Mouse (Mus musculus) regulatory T cell (primary cell): ENCODE results near the gene Zswim8.

Experiments
- in situ Hi-C: fragments of 300-600 bp; cut with MboI, MseI; formaldehyde crosslinking; loops from one replicate; pipeline ENCODE4 v1.15.1; 2025; ENCODE audit warnings: high pct_unique_total_duplicates

Gene Zswim8

DNA sequence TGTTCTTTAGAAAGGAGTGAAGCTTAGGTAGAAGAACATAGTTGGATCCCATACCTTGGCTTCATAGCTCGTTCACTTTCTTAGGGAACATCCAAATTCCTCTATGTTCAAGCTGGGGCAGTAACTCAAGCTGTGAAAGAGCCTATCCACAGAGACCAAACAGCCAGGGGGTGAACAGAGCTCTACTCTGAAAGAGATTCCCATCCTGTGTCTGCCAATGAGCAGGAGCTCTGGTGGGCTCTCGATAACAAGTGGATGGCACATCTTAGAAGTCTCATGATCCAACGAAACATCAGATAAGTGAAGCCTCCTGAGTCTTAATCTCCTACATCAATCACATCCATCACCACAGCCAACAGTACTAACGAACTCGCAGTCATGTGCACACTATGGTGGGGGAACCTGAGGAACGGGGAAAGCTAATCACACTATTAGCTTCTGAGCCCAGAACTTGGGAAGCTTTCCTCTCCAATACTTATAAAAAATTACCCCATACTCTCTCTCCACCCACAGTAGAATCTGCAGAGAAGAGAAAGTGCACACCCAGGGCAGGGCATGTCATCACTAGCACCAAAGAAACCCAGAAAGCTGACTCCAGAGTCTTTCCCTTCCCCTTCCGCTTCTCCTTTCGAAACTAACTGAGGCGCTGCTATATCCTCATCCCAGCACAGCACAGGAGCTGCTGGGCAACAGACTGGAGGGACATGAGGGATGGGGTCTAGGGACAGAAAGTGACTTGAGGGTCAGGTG lies 23.7 kb downstream of the Zswim8 start:
- in situ Hi-C loops, result no loop called here

DNA sequence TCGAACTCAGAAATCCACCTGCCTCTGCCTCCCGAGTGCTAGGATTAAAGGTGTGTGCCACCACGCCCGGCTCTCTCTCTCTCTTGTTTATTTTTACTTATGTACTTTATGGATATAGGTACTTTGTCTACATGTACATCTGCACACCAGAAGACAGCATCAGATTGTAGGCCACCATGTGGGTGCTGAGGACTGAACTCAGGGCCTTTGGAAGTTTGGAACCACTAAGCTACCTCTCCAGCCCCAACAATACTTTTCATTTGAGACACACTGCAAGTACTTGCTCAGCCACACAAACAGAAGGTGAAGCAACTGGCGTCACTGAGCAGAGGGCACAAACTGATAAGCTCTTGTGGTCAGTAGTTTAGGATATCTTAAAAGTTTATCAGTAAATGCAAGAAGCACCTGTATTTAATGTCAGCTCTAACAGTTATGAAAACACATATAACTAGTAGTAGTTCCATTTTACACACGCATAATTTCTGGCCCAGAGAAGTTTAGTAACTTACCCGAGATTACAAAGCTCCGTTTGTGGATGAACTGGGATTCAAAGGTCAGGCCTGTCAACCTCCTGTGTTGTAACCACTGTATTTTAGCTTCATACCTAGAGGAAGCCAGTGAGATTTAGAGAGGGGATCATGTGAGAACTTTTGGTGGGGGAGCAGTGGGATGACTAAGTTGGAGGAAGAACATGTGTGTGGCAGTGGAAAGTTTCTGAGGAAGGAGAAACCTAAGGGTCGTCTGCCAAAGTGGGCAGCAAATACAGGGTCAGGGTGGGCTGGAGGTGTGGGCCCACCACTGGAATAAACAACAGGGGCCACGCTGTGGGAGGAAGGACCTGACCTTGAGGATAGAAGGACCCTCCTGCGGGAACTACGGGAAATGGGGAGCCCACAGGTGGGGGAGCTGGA lies 25.9 kb downstream of the Zswim8 start:
- in situ Hi-C loops, result no loop called here

DNA sequence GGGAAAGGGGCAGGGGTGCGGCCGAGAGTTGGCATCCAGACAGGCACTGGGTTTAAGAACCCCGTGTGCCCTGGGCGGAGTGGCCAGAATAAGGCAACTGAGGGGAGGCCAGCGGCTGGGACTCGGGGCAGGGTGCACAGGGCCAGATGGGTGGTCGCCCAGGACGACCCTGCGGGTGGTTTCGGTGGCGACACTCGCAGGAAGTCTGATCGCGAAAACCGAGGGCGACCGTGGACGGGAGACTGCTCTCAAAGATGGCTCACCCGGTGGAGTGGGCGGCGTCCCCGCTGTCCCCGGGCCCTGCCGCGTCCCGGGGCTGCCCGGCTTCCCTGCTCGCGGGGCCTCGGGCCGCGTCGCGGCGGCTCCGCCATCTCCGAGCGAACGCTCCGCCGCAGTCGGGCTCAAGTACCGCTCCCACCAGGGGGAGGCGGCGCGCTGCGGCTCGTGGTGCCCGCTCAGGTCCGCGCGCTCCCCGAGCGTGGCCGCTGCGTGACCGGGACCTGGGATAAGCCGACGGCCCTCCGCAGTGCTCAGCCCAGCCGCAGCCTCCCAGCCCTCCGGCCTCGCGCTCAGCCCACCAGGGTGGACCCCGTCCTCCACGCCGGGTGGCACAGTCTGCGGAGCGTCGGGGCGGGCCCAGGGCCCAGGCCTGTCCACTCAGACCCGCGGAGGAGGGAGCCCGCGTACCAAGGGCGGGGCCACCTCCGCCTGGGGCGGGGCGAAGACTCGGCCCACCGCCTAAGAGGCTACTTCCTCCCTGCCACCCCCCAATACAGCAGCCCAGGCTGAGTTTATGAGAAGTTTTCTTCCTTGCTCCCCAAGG lies 26.8 kb downstream of the Zswim8 start, which contains the start of gene Ndst2:
Ndst2 (minus strand) TSS at position 611 of the 823 bp plus-strand sequence.
- in situ Hi-C loops, result no loop called here

DNA sequence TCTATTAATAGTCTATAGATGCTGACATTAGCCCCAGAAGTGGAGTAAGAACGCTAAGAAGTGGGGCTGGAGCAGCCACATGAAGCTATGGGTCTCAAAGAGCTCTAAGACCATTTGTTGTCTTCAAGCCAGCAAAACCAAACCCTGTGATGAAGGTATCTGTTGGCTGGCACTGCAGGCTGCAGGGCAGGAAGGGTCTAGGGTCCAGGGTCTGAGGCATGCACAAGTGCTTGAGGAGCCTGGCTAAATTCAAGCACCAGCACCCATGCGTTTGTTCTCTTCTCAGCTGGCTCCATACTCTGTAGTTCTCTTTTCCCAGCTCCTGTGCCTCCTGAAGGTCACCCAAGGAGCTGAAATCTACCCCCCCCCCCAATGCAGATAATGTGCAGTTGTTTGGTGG lies 27.7 kb downstream of the Zswim8 start:
- in situ Hi-C loops, result no loop called here

DNA sequence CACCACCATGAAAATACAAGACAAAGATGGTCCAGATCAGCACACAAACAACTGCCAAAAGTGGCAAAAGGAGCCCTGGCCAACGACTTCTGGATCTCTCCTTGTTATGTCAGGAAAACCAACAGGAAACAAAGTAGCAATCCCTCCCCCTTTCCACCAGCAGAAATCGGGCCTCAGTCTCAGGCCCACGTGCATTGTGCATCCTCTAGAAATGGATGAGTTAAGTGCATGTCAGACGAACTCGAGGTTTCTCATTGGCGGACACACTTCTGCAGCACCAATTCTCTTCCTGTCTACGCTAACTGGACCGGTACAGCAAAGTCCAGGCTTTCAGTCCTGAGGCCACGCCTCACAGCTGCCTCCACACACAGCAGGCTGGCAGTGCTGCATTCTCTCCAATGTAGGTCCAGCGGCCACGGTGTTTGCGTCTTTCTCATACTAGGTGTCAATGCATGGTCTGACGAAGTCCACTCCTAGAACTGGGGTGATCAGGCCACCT lies 28.6 kb downstream of the Zswim8 start:
- in situ Hi-C loops, result no loop called here

DNA sequence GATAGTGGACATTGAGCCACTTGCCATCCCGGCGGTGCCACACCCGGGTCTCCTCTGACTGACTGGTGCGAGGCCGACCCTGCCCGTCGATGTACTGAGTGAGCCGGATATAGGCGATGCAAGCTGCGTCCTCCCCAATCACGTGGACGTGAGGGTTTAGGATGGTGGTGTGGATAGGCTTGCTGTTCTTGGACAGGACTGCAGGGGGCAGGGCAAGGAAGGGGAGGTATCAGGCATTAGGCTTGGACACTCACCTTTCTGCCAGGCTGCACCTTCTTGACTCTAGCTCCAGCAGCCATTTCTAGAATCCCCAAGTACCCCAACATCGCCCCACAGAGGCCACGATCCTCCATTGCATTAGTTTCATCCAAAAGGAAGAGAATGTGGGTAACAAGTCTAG lies 30.0 kb downstream of the Zswim8 start:
- in situ Hi-C loops, result no loop called here

DNA sequence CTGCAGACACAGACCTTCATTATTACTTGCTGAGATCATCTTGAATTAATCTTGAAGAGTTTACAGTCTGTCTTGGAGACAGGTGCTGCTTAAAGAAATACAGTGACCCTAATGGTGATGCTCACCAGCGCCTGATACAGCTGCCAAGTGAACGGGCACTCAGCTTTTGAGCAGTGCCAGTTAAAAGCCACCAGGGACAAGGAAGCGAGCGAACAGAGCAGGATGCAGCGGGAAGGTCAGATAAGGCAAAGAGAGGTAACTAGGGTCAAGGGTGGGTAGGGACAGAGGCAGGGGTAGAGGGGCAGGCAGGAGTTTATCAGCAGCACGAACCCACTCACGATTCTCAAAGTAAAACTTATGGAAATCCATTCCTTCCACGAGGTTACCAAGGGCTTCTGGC lies 31.2 kb downstream of the Zswim8 start:
- in situ Hi-C loops, result no loop called here

DNA sequence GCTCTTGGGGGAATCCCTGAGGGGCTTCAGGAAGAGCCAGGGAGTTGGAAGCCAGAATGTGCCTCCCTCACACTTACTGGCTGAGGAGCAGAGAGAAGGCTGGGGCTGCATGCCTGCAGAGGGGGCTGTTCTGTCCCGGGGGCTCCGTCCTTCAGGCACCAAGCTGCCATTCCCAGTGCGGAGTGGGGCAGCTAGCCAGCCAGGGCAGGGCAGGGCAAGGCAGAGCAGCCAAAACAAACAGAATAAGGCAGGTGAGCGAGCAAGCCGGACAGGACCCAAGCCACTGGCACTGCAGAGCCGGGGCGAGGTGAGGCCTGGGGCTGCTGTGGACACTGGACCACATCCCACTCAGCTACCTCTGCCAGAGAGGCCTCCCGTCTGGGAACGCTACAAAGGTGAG lies 33.9 kb downstream of the Zswim8 start:
- in situ Hi-C loops, result no loop called here

DNA sequence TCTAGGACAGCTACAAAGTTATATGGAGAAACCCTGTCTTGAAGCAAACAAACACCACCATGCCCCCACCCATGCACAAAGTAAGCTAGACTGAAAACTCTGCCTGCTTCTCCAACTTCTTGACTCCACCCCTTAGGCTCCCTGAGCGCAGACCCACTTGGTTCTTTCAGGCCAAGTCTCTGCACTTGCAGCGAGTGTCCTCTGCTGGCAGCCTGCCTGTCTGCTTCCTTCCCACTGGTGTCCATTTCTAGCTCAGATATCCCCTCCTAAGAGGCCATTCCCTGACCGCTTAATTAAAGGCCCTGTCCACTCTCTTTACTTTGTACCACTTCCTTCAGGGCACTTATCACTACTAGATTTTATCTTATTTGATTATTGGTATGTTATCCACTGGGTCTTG lies 36.3 kb downstream of the Zswim8 start:
- in situ Hi-C loops, result no loop called here

DNA sequence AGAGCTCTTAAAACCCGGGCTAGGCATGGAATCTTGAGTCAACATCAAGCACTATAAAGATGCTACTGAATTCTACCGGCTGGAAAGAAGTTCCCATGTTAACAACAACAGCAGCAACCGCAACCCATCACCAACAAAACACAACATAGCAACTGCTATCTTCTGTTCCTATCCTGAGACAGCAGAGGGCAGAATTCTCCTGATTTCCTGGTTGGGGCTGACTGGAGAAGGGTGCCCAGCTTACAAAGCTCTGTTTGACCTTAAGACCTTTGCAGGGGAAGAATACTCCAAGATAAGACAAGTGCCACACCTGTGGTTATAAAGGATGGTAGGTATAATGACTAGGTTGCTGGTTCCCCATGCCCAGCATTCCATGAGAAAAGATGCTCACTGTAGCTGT lies 39.6 kb downstream of the Zswim8 start:
- in situ Hi-C loops, result no loop called here

DNA sequence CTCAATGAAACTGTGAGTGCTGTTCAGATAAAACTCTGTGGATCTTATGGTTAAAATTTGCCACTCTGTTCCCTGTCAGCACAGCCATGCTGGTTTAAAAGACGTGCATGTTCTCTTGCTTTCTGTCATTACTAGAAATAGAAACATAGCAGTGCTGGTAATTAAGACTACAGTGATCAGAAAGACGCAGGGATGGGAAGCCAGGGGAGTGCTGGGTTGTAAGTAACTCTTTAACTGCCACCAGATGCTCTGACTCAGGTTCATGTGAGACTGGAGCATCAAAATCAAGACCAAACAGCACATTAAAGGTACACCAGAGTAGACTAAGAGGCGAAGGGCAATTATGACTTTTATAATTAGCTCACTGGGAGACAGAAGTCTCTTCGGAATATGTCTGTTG lies 41.0 kb downstream of the Zswim8 start:
- in situ Hi-C loops, result no loop called here

DNA sequence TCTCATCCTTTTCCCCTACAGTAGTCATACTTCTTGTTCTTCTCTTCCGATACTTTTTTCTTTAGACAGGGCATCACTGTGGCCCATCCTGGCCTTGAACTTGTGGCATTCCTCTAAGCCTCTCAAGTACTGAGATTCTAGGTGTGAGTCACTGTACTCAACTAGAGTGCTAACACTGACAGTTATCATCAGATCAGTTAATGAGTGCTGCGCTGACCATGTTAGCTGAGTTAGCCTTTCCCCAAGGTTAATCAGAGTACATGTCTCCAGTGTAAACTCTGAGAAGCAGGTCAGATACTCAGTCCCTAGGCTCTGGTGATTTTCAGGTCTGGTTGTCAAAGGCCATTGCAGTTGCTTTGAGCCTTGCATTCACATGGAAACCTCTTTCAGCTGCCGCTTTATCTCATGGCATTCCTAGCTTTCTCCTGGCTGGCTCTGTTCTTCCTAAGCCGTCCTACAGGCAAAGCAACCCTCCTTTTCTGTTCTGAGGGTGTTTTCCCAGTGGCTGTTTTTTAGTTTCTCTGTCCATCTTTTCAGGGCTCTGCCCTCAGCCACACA lies 42.2 kb downstream of the Zswim8 start:
- in situ Hi-C loops, result loop anchor here (10.0 kb wide), 1 partner anchor 975 kb away; no protein-coding TSS in a partner anchor

DNA sequence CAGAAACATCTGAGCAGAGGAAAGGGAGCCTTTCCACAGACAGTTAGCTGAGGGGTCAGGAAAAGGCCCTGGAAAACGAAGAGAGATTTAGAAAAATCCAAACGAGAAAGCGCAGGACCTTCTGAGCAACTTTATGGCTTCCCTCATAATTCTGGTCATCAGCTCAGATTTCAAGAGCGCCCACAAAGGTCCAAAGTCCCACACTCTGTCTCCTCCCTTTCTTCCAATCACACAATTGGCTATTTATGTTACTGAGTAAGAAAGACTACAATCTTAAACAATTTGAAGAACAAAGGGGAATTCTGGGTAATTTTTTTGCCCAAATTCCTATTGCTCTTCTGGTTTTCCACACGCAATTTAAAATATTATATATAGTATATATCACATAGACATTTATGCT lies 43.2 kb downstream of the Zswim8 start:
- in situ Hi-C loops, result loop anchor here (10.0 kb wide), 1 partner anchor 974 kb away; no protein-coding TSS in a partner anchor

DNA sequence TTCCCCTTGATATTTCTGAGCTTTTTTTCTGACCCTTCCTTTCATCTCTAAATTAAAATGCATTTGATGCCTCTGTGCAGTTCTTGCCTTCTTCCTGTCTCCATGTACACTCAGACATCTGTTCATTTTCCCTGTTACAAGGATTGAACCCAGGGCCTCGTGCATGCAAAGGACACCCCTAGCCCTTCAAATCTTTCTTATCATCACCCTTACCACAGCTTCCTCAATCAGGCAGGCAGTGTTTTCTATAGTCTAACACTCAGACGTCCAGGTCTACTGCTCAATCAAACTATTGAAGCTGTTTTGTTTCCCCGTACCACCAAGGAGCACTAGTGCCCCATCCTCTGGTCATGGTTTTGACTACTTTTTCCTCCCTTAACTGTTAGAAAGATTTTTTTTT lies 46.4 kb downstream of the Zswim8 start:
- in situ Hi-C loops, result loop anchor here (10.0 kb wide), 1 partner anchor 971 kb away; no protein-coding TSS in a partner anchor

DNA sequence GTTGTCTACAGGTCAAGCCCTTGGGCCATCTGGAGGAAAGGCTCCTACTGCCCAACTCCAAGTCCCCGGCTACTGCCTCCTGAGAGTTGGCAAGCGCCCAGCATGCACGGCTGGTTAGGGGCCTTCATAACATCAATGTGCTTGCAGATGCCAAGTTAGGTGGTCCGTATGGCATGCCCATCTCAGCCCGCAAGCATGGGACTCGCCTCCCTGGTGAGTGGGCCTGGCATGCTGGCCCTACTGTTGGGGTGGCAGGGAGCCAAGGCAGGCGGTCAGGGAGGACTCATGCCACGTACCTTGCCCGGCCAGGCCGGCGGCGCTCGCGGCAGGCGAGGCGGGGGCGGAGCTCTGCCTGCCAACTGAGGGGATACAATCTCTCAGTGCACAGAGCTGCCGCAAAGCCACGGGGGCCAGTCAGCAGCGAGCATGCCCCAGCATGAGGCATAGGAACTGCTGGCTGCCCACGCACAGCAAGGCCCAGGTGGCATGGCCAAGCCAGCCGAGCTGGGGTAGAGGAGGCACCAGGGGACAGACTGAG lies 50.1 kb downstream of the Zswim8 start:
- in situ Hi-C loops, result loop anchor here (10.0 kb wide), 1 partner anchor 967 kb away; no protein-coding TSS in a partner anchor

DNA sequence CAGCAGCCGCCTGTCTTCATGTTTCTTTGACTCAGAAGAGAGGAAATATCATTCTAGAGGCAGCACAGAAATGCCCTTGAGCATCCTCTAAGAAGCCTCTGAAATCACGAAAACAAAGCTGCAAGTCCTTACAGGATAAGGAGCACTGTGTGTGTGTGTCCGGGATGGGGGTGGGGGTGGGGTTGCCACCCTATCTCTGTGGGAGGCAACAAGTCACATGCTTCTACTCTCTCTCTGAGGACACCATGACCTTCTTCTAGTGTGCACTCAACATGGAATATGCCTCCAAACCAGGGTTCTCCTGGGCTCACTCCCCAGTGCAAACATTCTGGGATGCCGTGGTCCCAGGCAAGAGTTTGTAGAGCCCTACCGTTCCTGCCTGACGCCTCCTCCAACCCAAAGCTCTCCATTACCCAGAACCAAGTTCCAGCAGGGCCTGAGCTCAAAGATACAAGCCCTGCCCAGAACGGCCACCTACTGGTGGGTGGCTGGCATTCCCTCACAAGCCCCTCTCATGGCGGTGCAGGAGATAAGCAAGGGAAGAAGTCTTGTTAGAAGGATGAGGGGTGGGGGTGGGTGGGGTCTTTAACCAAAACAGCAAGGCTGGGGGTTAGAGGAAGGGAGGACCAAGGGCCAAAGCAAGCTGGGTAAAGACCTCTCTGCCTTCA lies 51.5 kb downstream of the Zswim8 start:
- in situ Hi-C loops, result loop anchor here (10.0 kb wide), 1 partner anchor 966 kb away; no protein-coding TSS in a partner anchor

DNA sequence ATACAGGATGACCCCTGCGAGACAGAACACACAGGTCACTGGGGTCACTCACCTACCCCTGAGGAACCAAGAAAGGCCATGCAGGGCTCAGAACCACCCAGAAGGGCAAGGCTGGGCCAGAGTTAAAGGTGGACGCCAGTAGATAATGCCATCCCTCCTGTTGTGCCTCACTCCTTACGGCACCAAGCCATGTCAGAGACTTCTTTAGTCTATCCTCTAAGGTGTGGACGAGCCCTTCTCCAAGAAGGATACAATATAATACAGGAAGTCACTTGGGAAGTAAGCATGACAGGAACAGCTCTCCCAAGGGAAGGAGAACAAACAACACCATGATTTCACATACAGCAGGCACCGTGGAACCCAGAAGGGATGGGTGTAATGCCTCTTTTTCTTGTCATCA lies 57.6 kb downstream of the Zswim8 start:
- in situ Hi-C loops, result loop anchor here (5.0 to 10.0 kb wide), 3 partner anchors 112 to 450 kb away; no protein-coding TSS in a partner anchor

DNA sequence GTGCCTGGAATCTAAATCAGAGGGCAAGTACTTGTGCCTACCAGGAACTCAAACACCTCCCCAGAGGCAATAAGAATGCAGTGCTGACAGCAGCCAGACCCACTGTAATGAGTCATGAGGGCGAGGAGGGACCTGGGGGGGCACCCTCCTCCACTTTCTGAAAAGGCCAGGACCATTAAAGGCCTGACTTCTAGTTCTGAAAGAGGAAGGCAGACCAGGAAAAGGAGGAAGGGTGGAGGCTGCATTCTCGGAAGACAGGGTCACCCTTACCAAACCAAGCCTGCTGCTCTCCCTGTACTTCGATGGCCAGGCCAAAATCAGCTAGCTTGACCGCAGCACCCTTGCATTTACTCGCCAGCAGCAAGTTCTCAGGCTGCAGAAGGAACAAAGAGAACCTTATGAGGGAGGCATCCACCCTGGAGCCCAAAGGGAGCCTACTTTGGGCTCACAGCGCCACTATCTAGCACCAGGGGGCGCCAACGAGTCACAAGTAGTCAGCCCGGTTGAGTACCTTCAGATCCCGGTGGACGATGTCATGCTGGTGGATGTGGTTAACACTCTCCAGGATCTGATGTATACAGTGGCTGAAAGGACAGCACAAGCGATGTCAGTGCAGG lies 58.4 kb downstream of the Zswim8 start:
- in situ Hi-C loops, result loop anchor here (5.0 to 10.0 kb wide), 2 partner anchors 112 to 449 kb away; no protein-coding TSS in a partner anchor

DNA sequence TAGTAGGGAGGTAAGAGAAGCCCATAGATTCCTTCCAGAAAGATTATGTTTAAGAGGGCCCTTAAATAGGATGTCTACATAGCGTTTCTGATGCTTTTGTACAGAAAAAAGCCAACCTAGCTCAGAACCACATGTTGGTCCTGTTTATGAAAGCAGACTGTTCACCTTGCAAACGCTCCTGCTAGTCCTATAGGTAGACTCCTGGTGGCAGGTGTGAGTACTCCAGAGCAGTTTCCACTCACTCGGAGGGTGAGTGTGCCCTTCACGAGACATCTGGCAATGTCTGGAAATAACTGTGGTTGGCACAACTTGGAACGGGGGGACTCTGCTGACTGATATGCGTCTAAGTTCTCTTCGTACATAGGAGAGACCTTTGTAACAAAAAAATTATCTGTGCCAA lies 60.6 kb downstream of the Zswim8 start:
- in situ Hi-C loops, result loop anchor here (5.0 to 10.0 kb wide), 2 partner anchors 109 to 447 kb away; no protein-coding TSS in a partner anchor
